Mouse (Mus musculus) limb, embryonic 14.5 days (tissue): ENCODE results near the gene Grm7. TPM values are rescaled to one million over a fixed set of nuclear protein-coding genes. Genes with fewer than 3 reads are reported as not detected.
A peak's percentile ranks its signal among the peaks of the same experiment; 100 is the strongest.

Experiments used
- ATAC-seq: fragments of 200-750 bp; cut with Nextera tagmentation; 2 replicates; pipeline ENCODE4 v1.8.0; 2017; ENCODE audit warnings: low read depth, moderate number of reproducible peaks, moderate TSS enrichment; ENCODE audit not compliant: low FRiP score
- DNase-seq: peaks from one replicate; pipeline ENCODE4 v3.0.0-alpha.2; 2015; ENCODE audit warnings: low spot score
- H3K27ac ChIP-seq: fragments of 300-500 bp; sonication (generic); replicated peaks from 2 replicates; pipeline ENCODE4 v1.5.1; 2014; ENCODE audit warnings: low read depth, mild to moderate bottlenecking, low read length, moderate library complexity, mixed read lengths
- H3K27me3 ChIP-seq: fragments of 300-500 bp; sonication (generic); 2 replicates; pipeline ENCODE4 v1.6.1; 2014; ENCODE audit warnings: low read length, mixed read lengths; ENCODE audit not compliant: control insufficient read depth, insufficient read depth
- H3K36me3 ChIP-seq: fragments of 300-500 bp; sonication (generic); 2 replicates; pipeline ENCODE4 v1.6.1; 2014; ENCODE audit warnings: mild to moderate bottlenecking, low read length, moderate library complexity, mixed read lengths; ENCODE audit not compliant: control insufficient read depth, insufficient read depth
- H3K4me1 ChIP-seq: fragments of 300-500 bp; sonication (generic); 2 replicates; pipeline ENCODE4 v1.6.1; 2014; ENCODE audit warnings: antibody characterized with exemption, low read length, mixed read lengths; ENCODE audit not compliant: control insufficient read depth, insufficient read depth
- H3K4me2 ChIP-seq: fragments of 300-500 bp; sonication (generic); replicated peaks from 2 replicates; pipeline ENCODE4 v1.6.1; 2014; ENCODE audit warnings: low read depth, mild to moderate bottlenecking, low read length, moderate library complexity; ENCODE audit not compliant: severe bottlenecking
- H3K4me3 ChIP-seq: fragments of 300-500 bp; sonication (generic); replicated peaks from 2 replicates; pipeline ENCODE4 v1.5.1; 2014; ENCODE audit warnings: low read length
- H3K9ac ChIP-seq: fragments of 300-500 bp; sonication (generic); 2 replicates; pipeline ENCODE4 v1.6.1; 2014; ENCODE audit warnings: mild to moderate bottlenecking, low read depth, low read length, moderate library complexity; ENCODE audit not compliant: severe bottlenecking
- H3K9me3 ChIP-seq: fragments of 300-500 bp; sonication (generic); 2 replicates; pipeline ENCODE4 v1.6.1; 2016; ENCODE audit warnings: low read length; ENCODE audit not compliant: control insufficient read depth
- POLR2A ChIP-seq: fragments of 200-500 bp; IDR thresholded peaks from 2 replicates; pipeline ENCODE4 v1.8.0; 2012; ENCODE audit warnings: inconsistent platforms, mild to moderate bottlenecking, moderate library complexity, borderline replicate concordance; ENCODE audit not compliant: insufficient read depth, insufficient read length; ENCODE audit errors: extremely low read depth
- WGBS: fragments of 180-500 bp; shearing (Covaris S2); extraction: QIAGEN DNeasy Blood & Tissue Kit; methylation state at CpG from one replicate; pipeline ENCODE4 v1.1.7; 2014; 5-methylcytosine and 5-hydroxymethylcytosine counted together
- polyA plus RNA-seq, 2 experiments: library from polyadenylated mRNA; depleted of rRNA in 1 of 2; stranded (reverse) in 1 of 2; unstranded in 1 of 2; fragments of >200 nt; fragmentation: Nextera tagmentation in 1 of 2; extraction: Ambion mirVana in 1 of 2; gene quantifications; 2 replicates each; pipeline versions ENCODE4 v1.2.1 to v1.2.3; 2012 to 2014

Grm7 gene
- polyA plus RNA-seq, 2 experiments = 2.4 to 3.2 TPM

DNA sequence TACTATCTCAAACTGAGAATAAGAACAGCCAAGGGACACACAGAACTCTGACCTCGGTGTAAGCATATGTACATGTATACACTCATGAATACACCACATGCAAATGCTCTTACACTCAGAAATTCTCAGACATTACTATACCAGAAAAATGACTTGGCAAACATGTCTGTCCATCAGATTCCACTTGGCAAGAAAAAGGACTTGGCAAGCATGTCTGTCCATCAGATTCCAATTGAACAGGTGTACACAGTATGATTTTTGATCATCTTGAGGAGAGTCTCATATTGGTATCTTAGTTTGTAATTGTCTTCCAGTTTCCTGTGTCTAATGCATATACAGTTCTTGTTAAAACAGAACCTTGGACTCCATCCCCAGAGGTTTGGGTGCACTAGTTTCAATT, 19.1 kb downstream of the Grm7 start:
- H3K4me2 ChIP-seq = no peak overlapping the region
- H3K27me3 ChIP-seq = no peaks in the 10 kb centered on the region
- no peaks in the 10 kb centered on the region for H3K9me3 ChIP-seq
- WGBS = 94% methylated on average over 1 of the region's 1 CpGs
- H3K4me1 ChIP-seq = no peaks in the 10 kb centered on the region
- no peak for TF ChIP-seq POLR2A
- H3K27ac ChIP-seq = no peak overlapping the region
- no peak overlapping the region for H3K4me3 ChIP-seq
- ATAC-seq (no peak), DNase-seq (no peak)
- H3K36me3 ChIP-seq = no peaks in the 10 kb centered on the region
- H3K9ac ChIP-seq = no peak overlapping the region

DNA sequence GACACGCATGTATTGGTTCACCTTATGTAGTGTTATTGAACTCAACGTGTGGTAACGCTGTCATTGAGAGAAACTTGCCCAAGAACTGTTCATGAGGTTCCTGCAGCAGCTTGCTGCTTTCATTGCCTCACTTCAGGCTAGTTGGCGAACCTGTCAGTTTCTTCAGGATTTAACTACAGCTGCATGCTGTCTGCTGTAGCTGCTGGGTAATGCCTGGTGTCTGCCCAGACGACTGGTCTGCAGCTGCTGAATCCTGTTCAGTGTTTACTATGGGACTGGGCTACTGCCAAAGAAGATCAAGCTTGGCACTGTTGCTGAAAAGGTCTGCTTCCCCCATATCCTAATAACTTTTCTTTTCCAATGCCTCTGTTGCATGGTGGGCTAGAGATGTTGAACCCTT, 23.1 kb downstream of the Grm7 start:
- TF ChIP-seq POLR2A = no peak
- no peak overlapping the region for H3K27ac ChIP-seq
- no peaks in the 10 kb centered on the region for H3K36me3 ChIP-seq
- no peak for ATAC-seq
- H3K4me3 ChIP-seq = no peak overlapping the region
- no peaks in the 10 kb centered on the region for H3K9me3 ChIP-seq
- 52% methylated on average over 5 of the region's 5 CpGs for WGBS
- peak; percentile 13 for DNase-seq
- no peaks in the 10 kb centered on the region for H3K4me1 ChIP-seq
- no peaks in the 10 kb centered on the region for H3K27me3 ChIP-seq
- H3K9ac ChIP-seq = no peak overlapping the region
- H3K4me2 ChIP-seq = no peak overlapping the region

DNA sequence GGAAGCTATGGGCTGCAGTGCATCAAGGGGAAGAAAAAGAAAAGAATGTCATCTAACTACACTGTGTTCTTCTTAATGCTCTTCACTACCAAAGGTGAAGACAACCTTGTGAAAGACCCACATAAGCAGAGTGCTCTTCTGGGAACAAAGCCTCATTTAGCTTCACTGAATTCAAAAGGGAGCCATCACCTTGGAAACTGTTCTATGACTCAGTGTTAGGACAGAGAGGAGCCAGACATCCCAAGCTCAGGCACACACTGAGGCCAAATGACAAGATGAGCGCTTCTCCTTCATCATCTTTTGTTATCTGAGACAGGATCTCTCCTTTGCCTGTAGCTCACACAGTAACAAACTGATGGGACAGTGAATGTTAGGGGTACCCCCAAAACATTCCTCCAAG, 45.6 kb downstream of the Grm7 start:
- Histone ChIP-seq H3K36me3 (no peaks in the 10 kb centered on the region), H3K9me3 (no peaks in the 10 kb centered on the region), H3K9ac (no peak overlapping the region), H3K4me1 (no peaks in the 10 kb centered on the region), H3K4me3 (no peak overlapping the region), H3K4me2 (no peak overlapping the region), H3K27me3 (no peaks in the 10 kb centered on the region), H3K27ac (no peak overlapping the region)
- WGBS = 81% methylated on average over 1 of the region's 1 CpGs
- TF ChIP-seq POLR2A = no peak
- DNase-seq (no peak), ATAC-seq (no peak)

DNA sequence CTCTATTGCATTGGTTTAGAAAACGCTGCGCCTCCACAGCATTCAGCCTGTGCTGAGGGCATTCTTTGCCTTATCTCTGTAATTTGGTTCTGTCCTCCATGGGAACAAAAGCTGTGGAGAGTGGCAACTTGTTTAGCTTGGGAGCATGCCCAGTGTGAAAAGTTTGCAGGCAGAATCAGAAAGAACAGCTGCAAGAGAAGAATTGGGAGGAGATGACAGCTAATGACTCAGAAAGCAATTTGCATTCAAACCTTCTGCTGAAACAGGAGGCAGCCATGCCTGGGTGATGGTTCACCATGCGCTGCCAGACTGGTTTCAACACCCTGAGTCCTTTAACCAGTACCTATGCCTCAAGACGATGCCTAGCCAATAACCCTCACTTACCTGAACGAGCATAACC, 64.4 kb downstream of the Grm7 start:
- Histone ChIP-seq H3K36me3 (no peaks in the 10 kb centered on the region), H3K4me1 (no peaks in the 10 kb centered on the region), H3K27me3 (no peaks in the 10 kb centered on the region), H3K4me2 (no peak overlapping the region), H3K4me3 (no peak overlapping the region), H3K9me3 (no peaks in the 10 kb centered on the region), H3K9ac (no peak overlapping the region), H3K27ac (no peak overlapping the region)
- WGBS = 83% methylated on average over 5 of the region's 5 CpGs
- DNase-seq (no peak), ATAC-seq (no peak)
- TF ChIP-seq POLR2A = no peak

DNA sequence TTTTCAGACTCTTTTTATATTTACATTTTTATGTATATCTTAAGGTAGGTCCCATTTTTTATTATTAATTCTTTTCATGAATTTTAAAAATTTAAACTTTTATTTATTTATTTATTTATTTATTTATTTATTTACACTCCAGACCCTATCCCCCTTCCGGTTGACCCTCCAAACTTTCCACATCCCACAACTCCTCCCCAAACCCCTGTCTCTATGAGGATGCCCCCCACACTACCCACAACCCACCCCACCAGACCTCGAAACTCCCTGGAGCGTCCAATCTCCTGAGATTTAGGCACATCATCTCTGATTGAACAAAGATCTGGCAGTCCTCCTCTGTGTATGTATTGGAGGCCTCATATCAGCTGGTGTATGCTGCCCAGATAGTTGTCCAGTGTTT, 69.6 kb downstream of the Grm7 start:
- WGBS = 84% methylated on average over 3 of the region's 3 CpGs
- DNase-seq = no peak

DNA sequence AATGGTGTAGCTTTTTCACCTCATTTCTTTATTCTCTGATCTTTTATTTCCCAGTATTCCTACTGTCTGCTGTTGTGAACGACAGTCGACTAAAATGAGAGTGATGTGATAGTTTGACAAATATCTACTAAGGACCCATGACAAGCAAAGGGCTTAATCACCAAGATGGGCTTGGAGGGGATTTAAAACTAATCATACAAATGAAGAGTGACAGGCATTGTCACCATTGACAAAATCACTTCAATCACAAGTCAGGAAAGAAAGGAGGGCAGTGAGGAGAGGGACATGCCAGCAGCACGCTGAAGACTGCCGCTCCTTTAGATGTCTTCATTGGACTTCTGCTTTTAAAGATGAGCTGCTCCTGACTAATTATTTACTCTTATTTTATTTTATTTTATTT, 78.0 kb downstream of the Grm7 start:
- Histone ChIP-seq H3K4me2 (no peak overlapping the region), H3K9ac (no peak overlapping the region), H3K9me3 (no peaks in the 10 kb centered on the region), H3K4me3 (no peak overlapping the region), H3K36me3 (no peaks in the 10 kb centered on the region), H3K27ac (no peak overlapping the region), H3K27me3 (no peaks in the 10 kb centered on the region), H3K4me1 (no peaks in the 10 kb centered on the region)
- TF ChIP-seq POLR2A = no peak
- no peak for ATAC-seq
- WGBS = 90% methylated on average over 4 of the region's 4 CpGs
- no peak for DNase-seq

More for the DNA sequence above, 69.6 kb downstream of the Grm7 start:
- Histone ChIP-seq H3K9me3 (no peaks in the 10 kb centered on the region), H3K4me2 (no peak overlapping the region), H3K27me3 (no peaks in the 10 kb centered on the region), H3K9ac (no peak overlapping the region), H3K4me3 (no peak overlapping the region), H3K36me3 (no peaks in the 10 kb centered on the region), H3K27ac (no peak overlapping the region), H3K4me1 (no peaks in the 10 kb centered on the region)
- no peak for TF ChIP-seq POLR2A
- no peak for ATAC-seq
